ENCODE assay signal across 8 mouse cellular contexts in genomic region chr16:87263571-87263970, GRCm38 (mm10).
DNase-seq lines count a peak whose midpoint lies in the region; ATAC-seq and TF ChIP-seq lines count a peak whose summit lies in the region.

No protein-coding gene starts in this region.

- H3K4me3 ChIP-seq in hindbrain, embryonic 15.5 days = no peak overlapping the region
- H3K4me3 ChIP-seq in hindbrain, embryonic 10.5 days = no peak overlapping the region
- no peak overlapping the region for H3K4me3 ChIP-seq in heart, embryonic 13.5 days
- H3K4me3 ChIP-seq in left cerebral cortex, adult 2 months = no peak overlapping the region
- no peak overlapping the region for H3K4me3 ChIP-seq in forebrain, embryonic 12.5 days (replicated peaks)

- peaks cover 5% of the 10 kb centered on the region; the same call in 1 of the 2 replicates for H3K4me1 ChIP-seq in hindbrain, embryonic 15.5 days (replicated peaks)
- H3K4me1 ChIP-seq in hindbrain, embryonic 10.5 days (replicated peaks) = no peaks in the 10 kb centered on the region
- peaks cover 60% of the 10 kb centered on the region for H3K4me1 ChIP-seq in heart, embryonic 13.5 days
- H3K4me1 ChIP-seq in forebrain, embryonic 12.5 days = 0 out of 2 replicates have a peak, but pooled peaks cover 3% of the 10 kb centered on the region

- H3K4me2 ChIP-seq in hindbrain, embryonic 15.5 days = no peak overlapping the region
- peak overlapping the region; percentile 16 for H3K4me2 ChIP-seq in heart, embryonic 13.5 days
- no peak overlapping the region for H3K4me2 ChIP-seq in forebrain, embryonic 12.5 days

- no peaks in the 10 kb centered on the region for H3K36me3 ChIP-seq in hindbrain, embryonic 15.5 days
- H3K36me3 ChIP-seq in hindbrain, embryonic 10.5 days = no peaks in the 10 kb centered on the region
- H3K36me3 ChIP-seq in heart, embryonic 13.5 days = no peaks in the 10 kb centered on the region
- no peaks in the 10 kb centered on the region for H3K36me3 ChIP-seq in forebrain, embryonic 12.5 days (replicated peaks)

- WGBS in hindbrain, embryonic 15.5 days = 30% methylated on average over 4 of the region's 4 CpGs
- 66% methylated on average over 4 of the region's 4 CpGs for WGBS in hindbrain, embryonic 10.5 days
- WGBS in heart, embryonic 13.5 days = 8% methylated on average over 4 of the region's 4 CpGs
- WGBS in forebrain, embryonic 12.5 days = 59% methylated on average over 4 of the region's 4 CpGs

- TF ChIP-seq CTCF in left cerebral cortex, adult 2 months (IDR thresholded peaks at IDR 0.05) = no peak

- H3K9ac ChIP-seq in hindbrain, embryonic 15.5 days = no peak overlapping the region
- H3K9ac ChIP-seq in heart, embryonic 13.5 days = peak overlapping the region; percentile 69
- no peak overlapping the region for H3K9ac ChIP-seq in forebrain, embryonic 12.5 days

- H3K27me3 ChIP-seq in hindbrain, embryonic 15.5 days = no peaks in the 10 kb centered on the region
- no peaks in the 10 kb centered on the region for H3K27me3 ChIP-seq in hindbrain, embryonic 10.5 days (ENCODE audit: insufficient read depth, poor library complexity, severe bottlenecking)
- no peaks in the 10 kb centered on the region for H3K27me3 ChIP-seq in heart, embryonic 13.5 days (replicated peaks)
- H3K27me3 ChIP-seq in forebrain, embryonic 12.5 days = no peaks in the 10 kb centered on the region

- DNase-seq in hindbrain, embryonic 10.5 days (ENCODE audit: low spot score) = no peak
- DNase-seq in urinary bladder, postnatal 14 days (ENCODE audit: low spot score) = peak; percentile 28
- no peak for DNase-seq in urinary bladder, postnatal 25 days (ENCODE audit: low spot score)
- DNase-seq in spleen, adult 18-20 months = no peak
- DNase-seq in left cerebral cortex, adult 2 months (ENCODE audit: extremely low spot score in 1 of 2, low spot score in 2 of 2) = no peak

- H3K9me3 ChIP-seq in hindbrain, embryonic 15.5 days = no peaks in the 10 kb centered on the region
- no peaks in the 10 kb centered on the region for H3K9me3 ChIP-seq in hindbrain, embryonic 10.5 days
- H3K9me3 ChIP-seq in heart, embryonic 13.5 days = no peaks in the 10 kb centered on the region
- H3K9me3 ChIP-seq in forebrain, embryonic 12.5 days = no peaks in the 10 kb centered on the region

- intact Hi-C loops in left cerebral cortex, adult 2 months (cut with DNase I) = no loop called here

- peak; percentile 72 for ATAC-seq in hindbrain, embryonic 15.5 days (ENCODE audit: low FRiP score, low read depth)
- ATAC-seq in heart, embryonic 13.5 days (ENCODE audit: extremely low read depth, insufficient number of reproducible peaks, low FRiP score, low TSS enrichment) = peak; percentile 58
- no peak for ATAC-seq in forebrain, embryonic 12.5 days (ENCODE audit: low FRiP score)

- H3K27ac ChIP-seq in hindbrain, embryonic 15.5 days (replicated peaks) = no peak overlapping the region
- no peak overlapping the region for H3K27ac ChIP-seq in hindbrain, embryonic 10.5 days
- peak overlapping the region; percentile 98 for H3K27ac ChIP-seq in heart, embryonic 13.5 days (replicated peaks)
- no peak overlapping the region for H3K27ac ChIP-seq in left cerebral cortex, adult 2 months
- H3K27ac ChIP-seq in forebrain, embryonic 12.5 days = no peak overlapping the region
